Mouse (Mus musculus) ES-E14 (cell line): ENCODE data around the gene Slc44a4. TPM values are rescaled to one million over a fixed set of nuclear protein-coding genes. Genes with fewer than 3 reads are reported as not detected.

Experiments used
- DNase-seq: peaks from one replicate; pipeline ENCODE4 v3.0.0-alpha.2; 2013; ENCODE audit warnings: low read depth, low spot score
- H3K27ac ChIP-seq: 2 replicates; pipeline ENCODE4 v1.5.1; 2012; ENCODE audit warnings: low read depth, mild to moderate bottlenecking, low read length, moderate library complexity, mixed read lengths; ENCODE audit not compliant: poor library complexity, insufficient read depth, severe bottlenecking
- H3K36me3 ChIP-seq: 2 replicates; pipeline ENCODE4 v1.6.1; 2012; ENCODE audit warnings: mild to moderate bottlenecking, low read length, moderate library complexity, mixed read lengths; ENCODE audit not compliant: control insufficient read depth, poor library complexity, insufficient read depth, severe bottlenecking
- H3K4me1 ChIP-seq, 2 experiments: fragments of 150-350 bp in 1 of 2; sonication (generic) in 1 of 2; 2 replicates each; pipeline ENCODE4 v1.6.1; 2012; ENCODE audit warnings: low read length in 2 of 2, mild to moderate bottlenecking in 1 of 2, mixed read lengths in 1 of 2; ENCODE audit not compliant: control insufficient read depth in 2 of 2, insufficient read depth in 2 of 2, poor library complexity in 1 of 2
- H3K4me3 ChIP-seq, 2 experiments: fragments of 150-350 bp in 1 of 2; sonication (generic) in 1 of 2; 2 replicates each; pipeline ENCODE4 v1.5.1; 2012; ENCODE audit warnings: low read length in 2 of 2, low read depth in 1 of 2, mild to moderate bottlenecking in 1 of 2, mixed read lengths in 1 of 2; ENCODE audit not compliant: insufficient read depth in 1 of 2, poor library complexity in 1 of 2, severe bottlenecking in 1 of 2
- H3K9ac ChIP-seq: 2 replicates; pipeline ENCODE4 v1.6.1; 2012; ENCODE audit warnings: low read depth, mild to moderate bottlenecking, low read length, mixed read lengths; ENCODE audit not compliant: poor library complexity, insufficient read depth, severe bottlenecking
- H3K9me3 ChIP-seq: fragments of 150-350 bp; sonication (generic); 2 replicates; pipeline ENCODE4 v1.6.1; 2012; ENCODE audit warnings: low read depth, mild to moderate bottlenecking, low read length; ENCODE audit not compliant: control insufficient read depth, insufficient read depth
- CHD2 ChIP-seq: IDR thresholded peaks from 2 replicates; pipeline ENCODE4 v1.6.1; 2014; ENCODE audit warnings: mild to moderate bottlenecking, low read depth, low read length, inconsistent platforms
- HCFC1 ChIP-seq: IDR thresholded peaks from 2 replicates; pipeline ENCODE4 v1.6.1; 2012; ENCODE audit warnings: low read length, inconsistent platforms, borderline replicate concordance; ENCODE audit not compliant: insufficient read depth
- MAFK ChIP-seq: IDR thresholded peaks from 2 replicates; pipeline ENCODE4 v1.6.1; 2014; ENCODE audit warnings: mild to moderate bottlenecking, low read depth, low read length, inconsistent platforms; ENCODE audit not compliant: insufficient read depth
- ZC3H11A ChIP-seq: IDR thresholded peaks from 2 replicates; pipeline ENCODE4 v1.6.1; 2012; ENCODE audit warnings: low read depth, mild to moderate bottlenecking, inconsistent platforms, low read length, borderline replicate concordance
- ZNF384 ChIP-seq: IDR thresholded peaks from 2 replicates; pipeline ENCODE4 v1.6.1; 2012; ENCODE audit warnings: low read depth, low read length, inconsistent platforms
- in situ Hi-C, 2 experiments: fragments of 600-800 bp; cut with MboI; formaldehyde crosslinking; loops; one replicate each; pipeline ENCODE4 v1.15.1; 2025; ENCODE audit warnings: low sequenced_read_pairs in 2 of 2, inconsistent platforms in 1 of 2; ENCODE audit not compliant: unreplicated experiment in 2 of 2
- total RNA-seq: library from RNA; depleted of rRNA; stranded (reverse); fragments of 300-350 nt; gene quantifications from 2 replicates; pipeline ENCODE4 v1.2.3, GENCODE M21; 2012

The Slc44a4 gene
- total RNA-seq, 1 experiment: 5.5 TPM

DNA sequence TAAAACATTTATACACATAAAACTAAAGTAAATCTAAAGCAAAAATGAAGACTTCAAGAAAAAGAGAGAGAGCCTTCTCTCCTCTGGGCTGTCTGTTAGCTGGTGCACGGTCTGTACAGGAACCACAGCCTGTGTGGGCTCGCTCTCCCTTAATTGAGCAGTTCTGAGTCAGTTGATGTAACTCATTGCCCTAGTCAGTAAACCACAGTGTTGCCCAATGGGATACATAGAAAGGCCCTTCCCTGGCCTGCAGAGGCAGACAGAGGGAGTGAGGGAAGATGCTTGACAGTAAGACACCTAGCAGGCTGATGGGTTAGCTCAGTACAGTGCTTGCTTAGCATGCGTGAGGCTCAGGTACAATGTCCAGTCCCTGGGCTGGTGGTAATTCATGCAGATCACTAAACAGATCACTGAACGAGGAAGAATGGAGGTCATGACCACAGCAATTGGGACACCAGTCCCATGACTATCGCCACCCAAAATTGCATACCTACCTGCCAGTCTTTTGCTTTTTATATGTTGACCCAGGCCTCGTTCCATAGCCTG lies 23.8 kb downstream of the Slc44a4 start:
- Histone ChIP-seq H3K9me3 (no peaks in the 10 kb centered on the region), H3K9ac (no peak overlapping the region), H3K27ac (no peak overlapping the region), H3K36me3 (peaks cover 12% of the 10 kb centered on the region; the same call in 1 of the 2 replicates), H3K4me3 (no peak overlapping the region), H3K4me1 (peaks cover 0 to 10% of the 10 kb centered on the region in 2 experiments; a peak in 2 of 4 replicates)
- no peak for DNase-seq
- in situ Hi-C loops: no loop called here
- TF ChIP-seq CHD2: no peak
- no peak for TF ChIP-seq ZC3H11A
- no peak for TF ChIP-seq ZNF384
- TF ChIP-seq HCFC1: no peak
- TF ChIP-seq MAFK: no peak

DNA sequence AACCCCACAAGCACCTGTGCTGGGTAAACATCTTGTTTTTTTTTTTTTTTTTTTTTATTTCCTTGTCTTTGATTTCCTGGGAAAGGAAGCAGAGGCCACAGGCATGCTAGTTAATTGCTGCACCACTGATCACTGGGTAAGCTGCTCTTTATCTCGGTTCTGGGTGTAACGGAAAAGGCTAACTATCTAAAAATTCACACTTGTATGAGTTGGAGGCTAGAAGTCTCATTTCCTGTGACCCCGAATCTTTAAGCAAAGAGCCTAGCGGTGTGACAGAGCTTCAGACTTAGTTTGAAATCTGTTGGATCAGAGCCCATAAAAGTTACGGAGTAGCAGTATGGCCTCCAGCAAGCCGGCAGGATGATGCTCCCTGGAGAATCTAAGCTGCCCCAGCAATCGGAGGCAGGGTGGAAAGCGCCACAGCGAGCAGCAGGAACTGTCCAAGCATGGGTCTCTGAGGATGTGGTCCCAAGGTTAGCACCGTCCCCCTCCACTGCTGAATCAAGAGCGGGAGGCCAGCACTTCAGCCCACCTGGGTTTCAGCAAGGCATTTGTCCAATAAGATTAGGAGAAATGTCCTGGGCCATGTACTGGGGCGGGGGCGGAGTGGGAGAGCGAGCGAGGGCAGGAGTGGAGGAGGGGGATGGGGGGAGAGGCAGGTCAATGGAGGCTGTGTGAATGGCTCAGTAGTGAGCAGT lies 27.2 kb downstream of the Slc44a4 start:
- Histone ChIP-seq H3K9me3 (no peaks in the 10 kb centered on the region), H3K27ac (no peak overlapping the region; the same call in 1 of the 2 replicates)

DNA sequence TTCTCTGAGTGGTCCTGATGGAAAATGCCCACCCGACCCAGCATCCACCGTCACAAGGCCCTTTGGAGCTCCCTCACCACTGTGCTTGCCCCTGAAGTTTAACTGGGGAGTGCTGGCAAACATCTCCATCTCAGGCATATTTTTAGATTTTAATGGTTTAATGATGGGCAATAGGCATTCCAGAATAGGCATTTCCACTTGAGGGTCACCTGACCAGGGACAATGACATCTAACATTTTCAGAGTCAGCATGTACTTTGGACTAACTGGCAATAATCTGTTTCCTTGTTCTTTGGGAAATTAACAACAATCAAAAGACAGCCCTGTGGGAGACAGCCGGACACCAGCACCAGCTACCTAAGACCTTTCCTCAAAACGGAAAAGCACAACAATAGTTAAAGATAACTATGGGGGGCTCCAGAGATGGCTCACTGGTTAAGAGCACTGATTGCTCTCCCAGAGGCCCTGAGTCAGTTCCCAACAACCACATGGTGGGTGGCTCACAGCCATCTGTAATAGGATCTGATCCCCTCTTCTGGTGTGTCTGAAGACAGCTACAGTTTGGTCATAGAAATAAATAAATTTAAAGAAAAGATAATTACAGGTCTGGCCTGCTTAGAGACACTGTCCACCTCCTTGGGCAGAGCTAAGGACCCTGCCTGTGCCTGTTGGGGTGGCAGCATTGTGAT lies 29.0 kb downstream of the Slc44a4 start:
- no peak for TF ChIP-seq MAFK
- no peak for TF ChIP-seq ZC3H11A
- TF ChIP-seq ZNF384: no peak
- no peak for TF ChIP-seq CHD2
- no peak for TF ChIP-seq HCFC1
- Histone ChIP-seq H3K4me1 (no peaks in the 10 kb centered on the region), H3K4me3 (no peak overlapping the region), H3K36me3 (no peaks in the 10 kb centered on the region), H3K9ac (no peak overlapping the region), H3K9me3 (no peaks in the 10 kb centered on the region), H3K27ac (no peak overlapping the region)
- in situ Hi-C loops: no loop called here
- no peak for DNase-seq

More for the DNA sequence above, 27.2 kb downstream of the Slc44a4 start:
- DNase-seq: no peak
- Histone ChIP-seq H3K4me3 (peak overlapping the region; percentile 36 to 60), H3K4me1 (no peaks in the 10 kb centered on the region), H3K36me3 (no peaks in the 10 kb centered on the region), H3K9ac (peak overlapping the region; percentile 20)
- TF ChIP-seq MAFK (no peak), ZNF384 (peak; percentile 86), CHD2 (no peak), HCFC1 (no peak), ZC3H11A (no peak)
- in situ Hi-C loops: no loop called here

DNA sequence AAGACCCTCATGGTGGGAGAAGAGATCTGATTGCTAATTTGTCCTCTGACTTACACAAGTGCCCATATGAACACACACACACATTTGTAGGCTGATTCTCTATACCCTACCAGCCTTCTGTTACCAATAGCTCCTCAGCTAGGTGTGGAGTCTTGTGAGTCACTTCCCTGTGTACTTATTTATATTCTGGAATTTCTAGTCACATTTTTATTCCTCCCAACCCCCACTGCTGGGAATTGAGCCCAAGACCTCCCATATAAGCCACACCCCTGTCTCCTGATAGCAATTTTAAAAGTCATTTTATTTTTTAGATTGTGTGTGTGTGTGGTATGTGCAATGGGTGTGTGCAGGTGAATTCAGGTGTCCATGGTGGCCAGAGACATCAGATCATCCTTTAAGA lies 30.1 kb downstream of the Slc44a4 start:
- Histone ChIP-seq H3K4me3 (no peak overlapping the region), H3K9me3 (no peaks in the 10 kb centered on the region), H3K4me1 (no peaks in the 10 kb centered on the region), H3K9ac (no peak overlapping the region), H3K36me3 (peaks cover under 1% of the 10 kb centered on the region; the same call in 1 of the 2 replicates), H3K27ac (no peak overlapping the region)
- TF ChIP-seq MAFK: no peak
- DNase-seq: no peak
- in situ Hi-C loops: no loop called here
